Mouse (Mus musculus): ENCODE results near the gene Rev3l.

- TF ChIP-seq CTCF (IDR thresholded peaks at IDR 0.05; ENCODE audit: low read depth) = no peak
- no peak for TF ChIP-seq EP300 (IDR thresholded peaks at IDR 0.05; ENCODE audit: low read depth)
Observed at GRCm38 (mm10) chr10:39772259-39772658, 40.3 kb downstream of the Rev3l start.
